Mouse (Mus musculus): Measurements from ENCODE around the gene Eps8l1. TPM values are rescaled to one million over a fixed set of nuclear protein-coding genes. Genes with fewer than 3 reads are reported as not detected.

Gene Eps8l1
- polyA plus RNA-seq, 1 experiment: 10.6 TPM

DNA sequence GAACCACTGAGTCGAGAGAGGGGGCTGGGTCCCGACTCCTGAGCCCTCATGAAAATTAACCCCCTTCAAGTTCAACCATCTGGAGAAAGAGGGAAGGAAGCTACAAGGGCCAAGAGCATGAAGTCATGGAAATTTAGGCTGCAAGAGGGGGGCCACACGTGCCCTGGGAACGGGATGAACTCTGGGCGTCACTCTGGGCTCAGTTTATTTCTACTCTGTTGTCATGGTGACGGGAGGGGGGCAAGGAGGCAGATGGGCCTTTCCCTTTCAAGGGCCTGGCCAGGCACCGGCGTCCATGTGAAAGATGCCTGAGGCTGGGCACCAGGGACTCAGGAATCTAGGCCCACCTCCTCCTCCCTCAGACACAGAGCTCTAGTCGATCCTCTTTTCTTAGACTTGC is 37.8 kb downstream of the Eps8l1 start:
- 2% methylated on average over 9 of the region's 9 CpGs for WGBS
- DNase-seq: no peak
- Histone ChIP-seq H3K27ac (ENCODE audit: insufficient read depth, low read length) (no peak overlapping the region), H3K4me1 (ENCODE audit: control insufficient read depth, insufficient read depth, low read length) (peaks cover 15% of the 10 kb centered on the region), H3K27me3 (ENCODE audit: control insufficient read depth, insufficient read depth, low read length) (no peaks in the 10 kb centered on the region), H3K4me3 (replicated peaks; ENCODE audit: insufficient read depth, low read depth, low read length) (no peak overlapping the region)
- TF ChIP-seq CTCF (IDR thresholded peaks at IDR 0.05; ENCODE audit: borderline replicate concordance, insufficient read depth, low read depth, low read length): no peak
- TF ChIP-seq POLR2A (IDR thresholded peaks at IDR 0.05; ENCODE audit: borderline replicate concordance, insufficient read depth, low read length): no peak

DNA sequence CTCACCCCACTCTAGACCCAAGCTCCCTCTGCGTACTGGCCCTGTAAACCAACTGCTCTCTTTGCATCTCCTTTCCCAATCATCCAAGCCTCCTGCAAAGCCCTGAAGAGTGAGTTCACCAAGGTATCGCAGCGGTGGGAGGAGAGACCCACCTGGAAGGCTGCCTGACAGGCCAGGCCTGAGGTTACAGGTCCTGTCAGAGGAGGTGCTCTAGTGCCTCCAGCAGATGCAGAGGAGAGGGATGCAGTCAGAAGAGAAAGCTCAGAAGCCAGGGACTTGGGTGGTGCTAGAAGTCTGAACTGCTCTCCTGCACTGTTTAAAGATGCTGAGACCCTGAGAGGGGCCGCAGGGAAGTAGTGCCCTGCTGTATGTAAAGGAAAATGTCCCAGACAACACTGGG is 38.6 kb downstream of the Eps8l1 start:
- Histone ChIP-seq H3K27ac (ENCODE audit: insufficient read depth, low read length) (no peak overlapping the region), H3K4me1 (ENCODE audit: control insufficient read depth, insufficient read depth, low read length) (peaks cover 14% of the 10 kb centered on the region), H3K4me3 (replicated peaks; ENCODE audit: insufficient read depth, low read depth, low read length) (no peak overlapping the region), H3K27me3 (ENCODE audit: control insufficient read depth, insufficient read depth, low read length) (no peaks in the 10 kb centered on the region)
- TF ChIP-seq CTCF (IDR thresholded peaks at IDR 0.05; ENCODE audit: borderline replicate concordance, insufficient read depth, low read depth, low read length) (no peak), POLR2A (IDR thresholded peaks at IDR 0.05; ENCODE audit: borderline replicate concordance, insufficient read depth, low read length) (no peak)
- WGBS: 75% methylated on average over 4 of the region's 4 CpGs
- no peak for DNase-seq

DNA sequence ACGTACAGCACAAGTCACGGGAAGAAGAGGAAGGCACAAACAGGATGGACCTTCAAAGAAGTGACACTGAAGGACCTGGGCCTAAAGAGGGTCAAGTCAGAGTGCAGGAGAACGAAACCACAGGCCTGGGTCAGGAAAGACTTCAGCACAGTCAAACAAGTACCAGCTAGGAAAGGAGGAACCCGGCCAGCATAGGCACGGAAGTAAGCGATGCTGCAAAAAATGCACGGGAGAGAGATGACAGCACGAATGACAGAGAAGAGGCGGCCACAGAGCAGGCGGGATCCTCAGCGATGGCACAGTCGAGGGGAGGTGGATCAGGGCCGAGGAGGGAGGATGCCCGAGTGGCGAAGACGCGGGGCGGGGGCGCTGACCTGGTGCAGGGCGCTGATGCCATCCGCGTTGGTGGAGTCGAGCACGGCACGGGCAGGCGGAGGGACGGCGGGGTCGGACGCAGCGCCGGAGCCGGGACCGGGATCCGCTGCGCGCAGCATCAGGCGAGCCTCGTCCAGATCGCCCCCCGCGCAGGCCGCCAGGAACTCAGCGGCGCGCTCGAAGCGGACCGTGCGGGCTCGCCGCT is 40.5 kb downstream of the Eps8l1 start:
- WGBS: under 1% methylated on average over 51 of the region's 52 CpGs
- TF ChIP-seq POLR2A (IDR thresholded peaks at IDR 0.05; ENCODE audit: borderline replicate concordance, insufficient read depth, low read length): no peak
- TF ChIP-seq CTCF (IDR thresholded peaks at IDR 0.05; ENCODE audit: borderline replicate concordance, insufficient read depth, low read depth, low read length): no peak
- DNase-seq: peak; percentile 68 to 73
- Histone ChIP-seq H3K27me3 (ENCODE audit: control insufficient read depth, insufficient read depth, low read length) (no peaks in the 10 kb centered on the region), H3K27ac (ENCODE audit: insufficient read depth, low read length) (peak overlapping the region; percentile 6; the same call in 1 of the 2 replicates), H3K4me3 (replicated peaks; ENCODE audit: insufficient read depth, low read depth, low read length) (peak overlapping the region; percentile 99), H3K4me1 (ENCODE audit: control insufficient read depth, insufficient read depth, low read length) (peaks cover 14% of the 10 kb centered on the region)

DNA sequence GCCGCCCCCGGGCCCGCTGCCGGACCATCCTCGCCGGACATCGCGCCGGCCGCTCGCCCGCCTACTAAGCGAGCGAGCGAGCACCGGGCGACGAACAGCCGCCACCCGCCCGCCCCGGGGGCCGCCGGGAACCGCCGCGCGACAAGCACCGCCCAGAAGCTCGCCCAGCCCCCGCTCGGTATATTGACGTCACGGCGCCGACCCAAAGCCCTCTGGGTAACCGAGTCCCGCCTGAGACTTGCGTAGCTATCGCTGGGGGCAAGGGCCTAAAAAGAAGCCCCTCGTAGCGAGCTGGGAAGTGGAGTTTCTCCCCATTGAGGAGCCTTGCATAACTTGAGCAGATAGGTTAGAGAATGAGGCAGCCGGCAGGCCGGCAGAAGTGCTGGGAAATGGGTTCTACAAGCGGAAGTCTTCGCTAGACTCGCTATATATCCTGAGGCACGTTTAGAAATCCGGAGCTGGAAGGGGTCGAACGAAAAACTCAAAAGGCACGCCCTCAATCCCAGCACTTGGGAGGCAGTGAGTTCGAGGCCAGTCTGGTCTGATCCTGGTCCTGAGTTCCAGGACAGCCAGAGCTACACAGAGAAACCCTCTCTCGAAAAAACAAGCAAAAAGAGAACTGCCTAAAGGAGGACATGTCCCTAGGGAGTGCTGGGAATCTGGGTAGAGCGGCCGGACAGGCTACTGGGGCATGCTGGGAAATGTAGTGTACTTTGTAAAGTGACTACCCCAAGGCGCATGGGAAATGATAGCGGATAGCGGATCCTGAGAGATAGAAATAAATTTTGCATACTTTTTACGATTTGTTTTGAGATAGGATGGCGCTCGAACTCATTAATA is 41.3 kb downstream of the Eps8l1 start, which contains the start of gene Ppp1r12c:
Gene Ppp1r12c (minus strand): TSS at position 123 of the 840 bp plus-strand sequence.
- Histone ChIP-seq H3K27ac (ENCODE audit: insufficient read depth, low read length) (peak within 1 kb of the TSS; percentile 97), H3K4me3 (replicated peaks; ENCODE audit: insufficient read depth, low read depth, low read length) (peak within 1 kb of the TSS; percentile 99), H3K27me3 (ENCODE audit: control insufficient read depth, insufficient read depth, low read length) (no peaks in the 10 kb centered on the region), H3K4me1 (ENCODE audit: control insufficient read depth, insufficient read depth, low read length) (peaks cover 14% of the 10 kb centered on the region)
- WGBS: under 1% methylated on average over 62 of the region's 62 CpGs
- DNase-seq: peak; percentile 96 to 98
- TF ChIP-seq POLR2A (IDR thresholded peaks at IDR 0.05; ENCODE audit: borderline replicate concordance, insufficient read depth, low read length) (peak; percentile 42; the same call in 1 of the 2 replicates), CTCF (IDR thresholded peaks at IDR 0.05; ENCODE audit: borderline replicate concordance, insufficient read depth, low read depth, low read length) (no peak)

DNA sequence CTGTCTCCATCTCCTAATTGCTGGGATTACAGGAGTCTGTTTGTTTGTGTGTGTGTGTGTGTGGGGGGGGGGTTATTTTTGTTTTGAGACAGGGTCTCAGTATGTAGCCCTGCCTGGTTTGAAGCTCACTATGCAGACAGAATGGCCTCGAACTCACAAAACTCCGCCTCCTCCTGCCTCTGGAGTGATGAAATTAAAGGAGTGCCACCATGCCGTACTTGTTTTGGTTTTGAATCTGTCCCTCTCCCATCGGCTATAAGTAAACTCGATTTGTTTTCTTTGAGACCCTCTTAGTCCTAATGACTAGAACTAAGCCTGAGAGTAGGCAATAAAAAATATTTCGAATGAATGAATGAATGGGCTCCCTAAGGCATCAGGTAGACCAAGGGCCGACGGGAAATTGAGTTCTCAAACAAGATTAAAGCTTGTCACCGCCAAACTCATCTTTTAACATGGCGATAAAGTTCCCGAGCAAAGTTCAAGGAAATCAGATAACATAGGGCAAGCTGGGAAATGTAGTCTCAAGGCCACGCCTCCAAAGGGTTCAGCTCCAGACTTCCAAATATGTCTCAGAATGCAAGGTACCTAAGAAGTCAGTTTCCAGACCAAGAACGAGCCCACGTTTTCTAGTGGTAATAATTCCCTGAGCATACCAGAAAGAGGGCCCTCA is 42.1 kb downstream of the Eps8l1 start:
- TF ChIP-seq CTCF (IDR thresholded peaks at IDR 0.05; ENCODE audit: borderline replicate concordance, insufficient read depth, low read depth, low read length): no peak
- no peak for TF ChIP-seq POLR2A (IDR thresholded peaks at IDR 0.05; ENCODE audit: borderline replicate concordance, insufficient read depth, low read length)
- Histone ChIP-seq H3K27ac (ENCODE audit: insufficient read depth, low read length) (no peak overlapping the region; the same call in 1 of the 2 replicates), H3K4me1 (ENCODE audit: control insufficient read depth, insufficient read depth, low read length) (peaks cover 14% of the 10 kb centered on the region), H3K4me3 (replicated peaks; ENCODE audit: insufficient read depth, low read depth, low read length) (peak overlapping the region; percentile 99), H3K27me3 (ENCODE audit: control insufficient read depth, insufficient read depth, low read length) (no peaks in the 10 kb centered on the region)
- WGBS: 8% methylated on average over 14 of the region's 14 CpGs
- peak; percentile 50 to 87 for DNase-seq

DNA sequence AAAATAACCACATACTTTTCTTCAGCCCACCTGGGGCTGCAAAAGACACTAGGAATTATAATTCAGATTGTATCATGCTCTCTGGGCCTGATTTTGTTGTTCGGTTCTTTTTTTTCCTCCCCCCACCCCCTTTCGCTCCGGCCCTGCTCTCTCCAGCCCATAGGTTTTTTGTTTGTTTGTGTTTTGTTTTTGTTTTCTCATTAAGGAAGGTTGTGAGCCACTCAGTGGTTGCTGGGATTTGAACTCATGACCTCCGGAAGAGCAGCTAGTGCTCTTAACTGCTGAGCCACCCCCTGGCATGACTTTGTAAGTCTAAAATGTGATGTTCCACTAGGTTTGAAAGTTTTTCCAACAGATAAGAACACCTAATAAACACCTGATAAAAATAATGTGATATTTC is 42.6 kb downstream of the Eps8l1 start:
- WGBS: 69% methylated on average over 4 of the region's 4 CpGs
- no peak overlapping the region for H3K27ac ChIP-seq (ENCODE audit: insufficient read depth, low read length)
- DNase-seq: no peak
- no peaks in the 10 kb centered on the region for H3K27me3 ChIP-seq (ENCODE audit: control insufficient read depth, insufficient read depth, low read length)
- H3K4me3 ChIP-seq (replicated peaks; ENCODE audit: insufficient read depth, low read depth, low read length): no peak overlapping the region
- TF ChIP-seq POLR2A (IDR thresholded peaks at IDR 0.05; ENCODE audit: borderline replicate concordance, insufficient read depth, low read length): no peak
- TF ChIP-seq CTCF (IDR thresholded peaks at IDR 0.05; ENCODE audit: borderline replicate concordance, insufficient read depth, low read depth, low read length): no peak
- peaks cover 14% of the 10 kb centered on the region for H3K4me1 ChIP-seq (ENCODE audit: control insufficient read depth, insufficient read depth, low read length)

DNA sequence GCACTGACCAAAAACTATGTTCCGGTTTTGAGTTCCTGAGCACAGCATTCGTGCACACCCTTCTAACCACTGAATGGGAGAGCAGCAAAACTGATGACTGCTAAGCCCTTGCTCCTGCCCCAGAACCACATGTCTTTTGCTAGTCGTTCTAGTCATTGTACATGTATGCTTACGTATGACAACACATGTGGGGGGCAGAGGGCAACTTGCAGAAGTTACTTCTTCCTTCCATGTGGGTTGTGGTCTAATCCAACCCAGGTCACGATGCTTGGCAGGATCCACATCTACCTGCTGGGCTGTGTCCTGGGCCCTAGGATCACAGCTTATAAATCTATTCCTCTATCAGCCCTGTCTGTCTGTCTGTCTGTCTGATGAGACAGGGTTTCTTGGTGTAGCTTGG is 43.4 kb downstream of the Eps8l1 start:
- Histone ChIP-seq H3K4me3 (replicated peaks; ENCODE audit: insufficient read depth, low read depth, low read length) (no peak overlapping the region), H3K4me1 (ENCODE audit: control insufficient read depth, insufficient read depth, low read length) (peaks cover 12% of the 10 kb centered on the region), H3K27ac (ENCODE audit: insufficient read depth, low read length) (no peak overlapping the region), H3K27me3 (ENCODE audit: control insufficient read depth, insufficient read depth, low read length) (no peaks in the 10 kb centered on the region)
- 81% methylated on average over 5 of the region's 5 CpGs for WGBS
- no peak for DNase-seq
- no peak for TF ChIP-seq POLR2A (IDR thresholded peaks at IDR 0.05; ENCODE audit: borderline replicate concordance, insufficient read depth, low read length)
- no peak for TF ChIP-seq CTCF (IDR thresholded peaks at IDR 0.05; ENCODE audit: borderline replicate concordance, insufficient read depth, low read depth, low read length)

All from cerebellum, adult 2 months (tissue).